Mouse (Mus musculus): ENCODE measurements around the gene Mnx1. TPM values are rescaled to one million over a fixed set of nuclear protein-coding genes. Genes with fewer than 3 reads are reported as not detected.
"Not testable (repeated sequence)": the region's sequence is repeated elsewhere in the genome, so short reads cannot be mapped to it uniquely, and the experiment has no call there.

Mnx1 gene
- total RNA-seq, 1 experiment from 2014 or later, result not detected

- ATAC-seq (replicated peaks; ENCODE audit: insufficient number of reproducible peaks, low FRiP score, low TSS enrichment, poor library complexity, severe bottlenecking), result no peak
Observed at GRCm38 (mm10) chr5:29470851-29471394, 7.3 kb downstream of the Mnx1 start.

GRCm38 (mm10) chr5:29470271-29470670, 8.0 kb downstream of the Mnx1 start:
- ATAC-seq (replicated peaks; ENCODE audit: insufficient number of reproducible peaks, low FRiP score, low TSS enrichment, poor library complexity, severe bottlenecking), result no peak

- no peak for ATAC-seq (replicated peaks; ENCODE audit: insufficient number of reproducible peaks, low FRiP score, low TSS enrichment, poor library complexity, severe bottlenecking)
Observed at GRCm38 (mm10) chr5:29469501-29469900, 8.8 kb downstream of the Mnx1 start.

- ATAC-seq (replicated peaks; ENCODE audit: insufficient number of reproducible peaks, low FRiP score, low TSS enrichment, poor library complexity, severe bottlenecking), result no peak
Observed at GRCm38 (mm10) chr5:29468351-29469065, 9.8 kb downstream of the Mnx1 start.

- ATAC-seq (replicated peaks; ENCODE audit: insufficient number of reproducible peaks, low FRiP score, low TSS enrichment, poor library complexity, severe bottlenecking), result no peak
Observed at GRCm38 (mm10) chr5:29467489-29468350, 10.6 kb downstream of the Mnx1 start.

GRCm38 (mm10) chr5:29462943-29463686, 15.2 kb downstream of the Mnx1 start:
- ATAC-seq (replicated peaks; ENCODE audit: insufficient number of reproducible peaks, low FRiP score, low TSS enrichment, poor library complexity, severe bottlenecking), result no peak

- ATAC-seq (replicated peaks; ENCODE audit: insufficient number of reproducible peaks, low FRiP score, low TSS enrichment, poor library complexity, severe bottlenecking), result no peak
Observed at GRCm38 (mm10) chr5:29456895-29457656, 21.2 kb downstream of the Mnx1 start.

- ATAC-seq (replicated peaks; ENCODE audit: insufficient number of reproducible peaks, low FRiP score, low TSS enrichment, poor library complexity, severe bottlenecking), result no peak
Observed at GRCm38 (mm10) chr5:29452352-29452751, 25.9 kb downstream of the Mnx1 start.

GRCm38 (mm10) chr5:29445275-29445674, 33.0 kb downstream of the Mnx1 start:
- no peak for ATAC-seq (replicated peaks; ENCODE audit: insufficient number of reproducible peaks, low FRiP score, low TSS enrichment, poor library complexity, severe bottlenecking)

GRCm38 (mm10) chr5:29436728-29437127, 41.5 kb downstream of the Mnx1 start:
- ATAC-seq (replicated peaks; ENCODE audit: insufficient number of reproducible peaks, low FRiP score, low TSS enrichment, poor library complexity, severe bottlenecking), result not testable (repeated sequence)

- ATAC-seq (replicated peaks; ENCODE audit: insufficient number of reproducible peaks, low FRiP score, low TSS enrichment, poor library complexity, severe bottlenecking), result no peak
Observed at GRCm38 (mm10) chr5:29435491-29435890, 42.8 kb downstream of the Mnx1 start.

- ATAC-seq (replicated peaks; ENCODE audit: insufficient number of reproducible peaks, low FRiP score, low TSS enrichment, poor library complexity, severe bottlenecking), result peak; percentile 20; the same call in 1 of the 2 replicates
Observed at GRCm38 (mm10) chr5:29434872-29435358, 43.4 kb downstream of the Mnx1 start.

GRCm38 (mm10) chr5:29434228-29434871, 43.9 kb downstream of the Mnx1 start, which contains the start of gene Nom1:
Gene Nom1 (plus strand): TSS chr5:29434664.
- ATAC-seq (replicated peaks; ENCODE audit: insufficient number of reproducible peaks, low FRiP score, low TSS enrichment, poor library complexity, severe bottlenecking), result peak; percentile 96

- not testable (repeated sequence) for ATAC-seq (replicated peaks; ENCODE audit: insufficient number of reproducible peaks, low FRiP score, low TSS enrichment, poor library complexity, severe bottlenecking)
Observed at GRCm38 (mm10) chr5:29423330-29423729, 54.9 kb downstream of the Mnx1 start.

Data from monocyte, adult 5-6 weeks (primary cell).